Mouse (Mus musculus): ENCODE data around the gene Olfr598.
"Not testable (repeated sequence)": the region's sequence is repeated elsewhere in the genome, so short reads cannot be mapped to it uniquely, and the experiment has no call there.

The Olfr598 gene

DNA sequence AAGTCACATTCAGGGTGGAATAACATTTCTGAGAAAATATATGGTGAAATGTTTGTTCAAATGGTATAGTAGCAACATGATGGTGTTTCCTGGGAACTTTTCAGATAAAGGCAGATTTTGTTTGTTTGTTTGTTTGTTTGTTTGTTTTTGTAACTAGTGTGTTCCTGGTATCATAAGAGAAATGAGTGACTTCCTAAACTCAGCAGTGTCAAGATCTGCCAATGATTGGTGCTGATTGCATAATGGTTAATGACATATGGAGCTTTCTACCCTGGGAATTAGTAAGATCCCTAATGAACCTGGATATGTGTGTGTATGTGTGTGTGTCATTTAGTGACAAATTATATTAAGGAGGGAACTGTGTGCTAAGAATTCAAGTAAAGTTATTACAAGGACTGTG is at the start of gene Olfr598:
Gene Olfr598 (plus strand): TSS at position 301 of the 400 bp plus-strand sequence.
- no peak for DNase-seq

GRCm38 (mm10) chr7:103305348-103305747 is 18.0 kb upstream of the Olfr598 start, which contains the start of gene Olfr596:
Gene Olfr596 (plus strand): TSS chr7:103305648.
- not testable (repeated sequence) for DNase-seq

- not testable (repeated sequence) for DNase-seq
These were observed 7.4 kb upstream of the Olfr598 start, which contains the start of gene Olfr597 for GRCm38 (mm10) chr7:103316015-103316414. Gene Olfr597 (plus strand): TSS chr7:103316315.

DNA sequence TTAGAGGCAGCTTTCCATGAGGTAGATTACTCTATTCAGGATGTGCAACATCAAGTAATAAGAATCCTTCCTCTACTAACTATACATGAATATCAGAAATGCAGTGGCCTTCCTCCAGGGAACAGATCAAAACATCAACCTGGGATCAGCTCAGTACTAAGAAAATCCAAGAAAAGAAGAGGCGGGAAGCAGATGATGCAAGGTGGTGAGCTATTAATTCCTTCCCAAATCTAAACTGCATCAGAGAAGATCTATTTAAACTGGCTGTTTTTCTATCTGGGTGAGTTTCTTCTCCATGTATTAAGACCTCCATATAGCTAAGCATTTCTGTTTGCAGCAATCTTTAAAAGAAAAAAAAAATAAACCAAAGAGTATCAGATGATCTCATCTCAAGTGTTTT is 12.2 kb downstream of the Olfr598 start, which contains the start of gene Olfr599:
Gene Olfr599 (plus strand): TSS at position 301 of the 400 bp plus-strand sequence.
- DNase-seq = no peak

DNA sequence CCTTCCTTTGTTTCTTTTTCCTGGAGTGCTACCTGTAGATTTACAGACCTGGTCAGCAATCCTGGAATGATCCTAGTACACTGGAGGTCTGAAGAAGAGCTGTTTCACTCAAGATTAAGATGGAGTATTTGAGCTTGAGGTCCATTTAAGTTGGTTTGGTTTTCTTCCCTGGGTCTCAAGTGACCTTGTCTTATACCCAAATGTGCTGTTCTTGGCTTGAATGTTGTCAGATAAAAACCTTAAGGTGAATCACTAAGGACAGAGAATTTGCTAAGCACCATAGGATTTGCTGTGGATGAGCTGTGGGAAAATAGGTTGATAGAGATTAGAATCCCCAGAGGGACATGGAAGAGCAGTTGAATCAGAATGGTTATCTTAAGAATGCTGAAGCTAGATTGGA is 26.2 kb downstream of the Olfr598 start, which contains the start of gene Olfr600:
Gene Olfr600 (minus strand): TSS at position 101 of the 400 bp plus-strand sequence.
- no peak for DNase-seq

DNA sequence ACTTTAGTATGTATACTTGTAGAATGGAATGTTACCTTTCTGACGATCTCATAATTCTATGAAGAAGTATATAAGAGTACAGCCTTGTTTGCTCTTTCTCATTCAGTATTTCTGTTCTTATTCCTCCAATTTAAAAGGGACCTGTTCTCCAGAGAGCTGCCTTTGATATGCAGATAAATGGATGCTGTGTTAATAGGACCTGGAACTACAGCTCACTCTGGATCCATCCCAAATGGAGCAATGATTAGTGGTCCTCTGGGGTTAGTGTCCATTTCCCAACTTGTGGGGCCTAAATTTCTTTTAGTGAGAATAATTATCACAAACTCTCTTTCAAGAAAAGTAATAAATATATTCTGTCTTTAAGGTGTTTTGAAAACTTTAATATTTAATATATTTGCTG is 39.2 kb downstream of the Olfr598 start, which contains the start of gene Olfr601:
Gene Olfr601 (minus strand): TSS at position 101 of the 400 bp plus-strand sequence.
- DNase-seq = no peak

Data from kidney, adult 9 months (tissue).